Mouse (Mus musculus) CH12.LX (cell line): ENCODE results near the gene Vamp8. TPM values are rescaled to one million over a fixed set of nuclear protein-coding genes. Genes with fewer than 3 reads are reported as not detected.

ENCODE experiments used
- DNase-seq: peaks from one replicate; pipeline ENCODE4 v3.0.0-alpha.2; 2013; ENCODE audit errors: extremely low read depth
- H3K27ac ChIP-seq: 2 replicates; pipeline ENCODE4 v1.5.1; 2012; ENCODE audit warnings: low read depth, mild to moderate bottlenecking, control low read depth, moderate library complexity; ENCODE audit not compliant: insufficient read depth
- H3K27me3 ChIP-seq: replicated peaks from 2 replicates; pipeline ENCODE3; 2012; ENCODE audit warnings: inconsistent platforms
- H3K36me3 ChIP-seq, 2 experiments: replicated peaks in 1 of 2; 2 replicates each; pipeline versions ENCODE3 to v1.6.1; 2012; ENCODE audit warnings: inconsistent platforms in 1 of 2, low read length in 1 of 2, mild to moderate bottlenecking in 1 of 2, mixed read lengths in 1 of 2, moderate library complexity in 1 of 2; ENCODE audit not compliant: control insufficient read depth in 1 of 2, insufficient read depth in 1 of 2
- H3K4me1 ChIP-seq, 2 experiments: 2 replicates each; pipeline ENCODE4 v1.6.1; 2012; ENCODE audit warnings: inconsistent platforms in 1 of 2, moderate library complexity in 1 of 2; ENCODE audit not compliant: insufficient read depth in 2 of 2, control insufficient read depth in 1 of 2
- H3K4me2 ChIP-seq: 2 replicates; pipeline ENCODE4 v1.6.1; 2012; ENCODE audit warnings: low read depth, mild to moderate bottlenecking, control low read depth; ENCODE audit not compliant: poor library complexity, insufficient read depth, severe bottlenecking
- H3K4me3 ChIP-seq, 3 experiments: fragments of 150-350 bp in 1 of 3; sonication (generic) in 1 of 3; replicated peaks in 1 of 3; 2 replicates each; pipeline versions ENCODE3 to v1.5.1; 2011 to 2012; ENCODE audit warnings: low read depth in 2 of 3, low read length in 2 of 3, mild to moderate bottlenecking in 2 of 3, moderate library complexity in 2 of 3, control low read depth in 1 of 3, improper control_type of control experiment in 1 of 3, inconsistent platforms in 1 of 3, mixed read lengths in 1 of 3; ENCODE audit not compliant: poor library complexity in 1 of 3
- H3K79me2 ChIP-seq: replicated peaks from 2 replicates; pipeline ENCODE4 v1.6.1; 2012; ENCODE audit warnings: mild to moderate bottlenecking, moderate library complexity; ENCODE audit not compliant: control insufficient read depth, poor library complexity, insufficient read depth, severe bottlenecking; ENCODE audit errors: extremely low read depth
- H3K9ac ChIP-seq: 2 replicates; pipeline ENCODE4 v1.6.1; 2012; ENCODE audit warnings: low read depth, mild to moderate bottlenecking, control low read depth, moderate library complexity; ENCODE audit not compliant: insufficient read depth
- H3K9me3 ChIP-seq: replicated peaks from 2 replicates; pipeline ENCODE3; 2012; ENCODE audit warnings: low read length, inconsistent platforms, mixed read lengths
- BHLHE40 ChIP-seq: IDR thresholded peaks from 2 replicates; pipeline ENCODE4 v1.6.1; 2011; ENCODE audit warnings: mild to moderate bottlenecking, low read depth, low read length, improper control_type of control experiment
- ELF1 ChIP-seq: IDR thresholded peaks from 2 replicates; pipeline ENCODE4 v1.6.1; 2014; ENCODE audit warnings: low read depth, mild to moderate bottlenecking, inconsistent platforms, low read length, improper control_type of control experiment
- EP300 ChIP-seq: IDR thresholded peaks from 2 replicates; pipeline ENCODE4 v1.6.1; 2011; ENCODE audit warnings: low read length, improper control_type of control experiment
- ETS1 ChIP-seq: conservative IDR thresholded peaks from 2 replicates; pipeline ENCODE4 v1.6.1; 2012; ENCODE audit warnings: low read depth, mild to moderate bottlenecking, inconsistent platforms, low read length, improper control_type of control experiment, moderate library complexity
- GABPA ChIP-seq: IDR thresholded peaks from 2 replicates; pipeline ENCODE4 v1.6.1; 2012; ENCODE audit warnings: low read depth, low read length, improper control_type of control experiment, inconsistent platforms; ENCODE audit not compliant: insufficient replicate concordance
- HCFC1 ChIP-seq: IDR thresholded peaks from 2 replicates; pipeline ENCODE4 v1.6.1; 2012; ENCODE audit warnings: low read depth, mild to moderate bottlenecking, inconsistent platforms, low read length, improper control_type of control experiment
- IRF4 ChIP-seq: IDR thresholded peaks from 2 replicates; pipeline ENCODE4 v1.6.1; 2014; ENCODE audit warnings: low read depth, mild to moderate bottlenecking, inconsistent platforms, low read length, improper control_type of control experiment
- JUN ChIP-seq: IDR thresholded peaks from 2 replicates; pipeline ENCODE4 v1.6.1; 2011; ENCODE audit warnings: low read depth, mild to moderate bottlenecking, low read length, improper control_type of control experiment, moderate library complexity; ENCODE audit not compliant: insufficient read depth
- MAZ ChIP-seq: IDR thresholded peaks from 2 replicates; pipeline ENCODE4 v1.6.1; 2012; ENCODE audit warnings: low read depth, mild to moderate bottlenecking, inconsistent platforms, low read length, improper control_type of control experiment, moderate library complexity
- MEF2A ChIP-seq: IDR thresholded peaks from 2 replicates; pipeline ENCODE4 v1.6.1; 2014; ENCODE audit warnings: low read depth, mild to moderate bottlenecking, inconsistent platforms, low read length, improper control_type of control experiment, borderline replicate concordance
- NRF1 ChIP-seq: IDR thresholded peaks from 2 replicates; pipeline ENCODE4 v1.6.1; 2014; ENCODE audit warnings: low read depth, mild to moderate bottlenecking, inconsistent platforms, low read length, improper control_type of control experiment, moderate library complexity
- POLR2A ChIP-seq: IDR thresholded peaks from 2 replicates; pipeline ENCODE4 v1.6.1; 2011; ENCODE audit warnings: low read depth, mild to moderate bottlenecking, improper control_type of control experiment, low read length
- POLR2AphosphoS2 ChIP-seq: IDR thresholded peaks from 2 replicates; pipeline ENCODE4 v1.6.1; 2011; ENCODE audit warnings: low read depth, low read length, improper control_type of control experiment
- RAD21 ChIP-seq: IDR thresholded peaks from 2 replicates; pipeline ENCODE4 v1.6.1; 2011; ENCODE audit warnings: low read depth, mild to moderate bottlenecking, low read length, improper control_type of control experiment, moderate library complexity
- RCOR1 ChIP-seq: conservative IDR thresholded peaks from 2 replicates; pipeline ENCODE4 v1.6.1; 2012; ENCODE audit warnings: low read depth, mild to moderate bottlenecking, inconsistent platforms, low read length, improper control_type of control experiment
- SIN3A ChIP-seq: IDR thresholded peaks from 2 replicates; pipeline ENCODE4 v1.6.1; 2012; ENCODE audit warnings: low read length, improper control_type of control experiment, inconsistent platforms
- TBP ChIP-seq: conservative IDR thresholded peaks from 2 replicates; pipeline ENCODE4 v1.6.1; 2011; ENCODE audit warnings: low read depth, low read length, improper control_type of control experiment
- USF2 ChIP-seq: conservative IDR thresholded peaks from 2 replicates; pipeline ENCODE4 v1.6.1; 2011; ENCODE audit warnings: low read depth, low read length, improper control_type of control experiment
- ZKSCAN1 ChIP-seq: IDR thresholded peaks from 2 replicates; pipeline ENCODE4 v1.6.1; 2012; ENCODE audit warnings: low read depth, inconsistent platforms, low read length, improper control_type of control experiment, borderline replicate concordance
- ZNF384 ChIP-seq: IDR thresholded peaks from 2 replicates; pipeline ENCODE4 v1.6.1; 2012; ENCODE audit warnings: low read depth, low read length, improper control_type of control experiment, inconsistent platforms
- dilution Hi-C: fragments of 300-500 bp; cut with MboI; formaldehyde crosslinking; loops from 2 replicates; pipeline ENCODE4 v1.14.3; 2020; ENCODE audit warnings: low sequenced_read_pairs; ENCODE audit not compliant: extremely low pct_unique_long_range_greater_than_20kb, extremely low pct_ligation_motif_present
- in situ Hi-C: fragments of 300-500 bp; cut with MboI; formaldehyde crosslinking; loops from 3 replicates; pipeline ENCODE4 v1.14.3; 2019; ENCODE audit warnings: low sequenced_read_pairs, low pct_ligation_motif_present, low pct_unique_long_range_greater_than_20kb, mixed read lengths
- polyA plus RNA-seq: library from polyadenylated mRNA; unstranded; fragments of >175 nt; gene quantifications from 2 replicates; pipeline ENCODE4 v1.2.1, GENCODE M21; 2012; ENCODE audit warnings: low read depth; ENCODE audit not compliant: insufficient read length
- total RNA-seq, 2 experiments: library from RNA; depleted of rRNA; stranded (reverse); fragments of 300-350 nt in 1 of 2; fragments of >200 nt in 1 of 2; gene quantifications; 2 replicates each; pipeline ENCODE4 v1.2.3; 2012 to 2014

Vamp8 gene
- total and polyA plus RNA-seq, 3 experiments = 98.9 to 130 (median 110) TPM

GRCm38 (mm10) chr6:72374820-72375563 lies 15.5 kb downstream of the Vamp8 start:
- H3K4me3 ChIP-seq = no peak overlapping the region
- in situ Hi-C loops = no loop called here
- no peaks in the 10 kb centered on the region for H3K79me2 ChIP-seq
- dilution Hi-C loops = no loop called here
- H3K27me3 ChIP-seq = peaks cover 11% of the 10 kb centered on the region
- no peak overlapping the region for H3K9ac ChIP-seq
- DNase-seq = peak; percentile 43
- H3K4me1 ChIP-seq = peaks cover 2 to 19% of the 10 kb centered on the region in 2 experiments; a peak in 3 of 4 replicates
- no peak overlapping the region for H3K27ac ChIP-seq
- no peaks in the 10 kb centered on the region for H3K36me3 ChIP-seq
- H3K9me3 ChIP-seq = no peaks in the 10 kb centered on the region
- H3K4me2 ChIP-seq = peak overlapping the region; percentile 30; the same call in 1 of the 2 replicates
- TF ChIP-seq MEF2A (no peak), USF2 (no peak), EP300 (peak; percentile 77), RAD21 (no peak), SIN3A (no peak), ZKSCAN1 (no peak), ETS1 (0 out of 2 replicates have a peak, but pooled peaks have one; percentile 9), BHLHE40 (0 out of 2 replicates have a peak, but pooled peaks have one; percentile 14), MAZ (no peak), GABPA (no peak), JUN (no peak), RCOR1 (no peak), ELF1 (no peak), TBP (no peak), POLR2A (no peak), IRF4 (peak; percentile 49; the same call in 1 of the 2 replicates), HCFC1 (no peak), POLR2AphosphoS2 (no peak)
- TF ChIP-seq, all 38 proteins: peak for 4

DNA sequence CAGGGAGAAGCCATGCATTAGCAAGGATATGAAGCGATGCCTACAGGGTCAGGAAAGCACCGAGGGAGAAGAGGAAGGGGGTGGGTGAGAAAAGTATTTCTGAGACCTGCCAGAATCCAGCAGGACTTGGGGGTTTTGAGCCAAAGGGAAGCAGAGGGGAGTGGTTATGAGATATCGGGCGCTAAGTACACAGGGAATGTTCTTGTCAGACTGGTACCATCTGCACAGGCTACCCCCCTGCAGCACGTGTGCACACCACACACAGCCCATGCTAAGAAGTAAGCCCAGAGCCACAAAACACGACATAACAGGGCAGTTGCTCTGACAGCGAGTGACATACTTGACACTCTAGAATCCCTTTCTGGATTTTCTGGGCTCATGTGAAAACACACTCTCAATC lies 16.3 kb downstream of the Vamp8 start:
- TF ChIP-seq IRF4 (no peak), ZNF384 (no peak), NRF1 (no peak)
- TF ChIP-seq, all 38 proteins: peak for 0
- no peak overlapping the region for H3K4me2 ChIP-seq
- DNase-seq = no peak
- H3K4me3 ChIP-seq = no peak overlapping the region
- in situ Hi-C loops = no loop called here
- H3K4me1 ChIP-seq = peaks cover 2 to 12% of the 10 kb centered on the region in 2 experiments; a peak in 3 of 4 replicates
- no peaks in the 10 kb centered on the region for H3K79me2 ChIP-seq
- no peaks in the 10 kb centered on the region for H3K36me3 ChIP-seq
- H3K9me3 ChIP-seq = no peaks in the 10 kb centered on the region
- H3K27me3 ChIP-seq = peaks cover 4% of the 10 kb centered on the region
- H3K9ac ChIP-seq = no peak overlapping the region
- no peak overlapping the region for H3K27ac ChIP-seq
- dilution Hi-C loops = no loop called here
